Mouse (Mus musculus): Measurements from ENCODE around the gene Rfc4. TPM values are rescaled to one million over a fixed set of nuclear protein-coding genes. Genes with fewer than 3 reads are reported as not detected.
"Not testable (repeated sequence)": the region's sequence is repeated elsewhere in the genome, so short reads cannot be mapped to it uniquely, and the experiment has no call there.

Rfc4 gene
- polyA plus RNA-seq, 1 experiment: 2.1 TPM

DNA sequence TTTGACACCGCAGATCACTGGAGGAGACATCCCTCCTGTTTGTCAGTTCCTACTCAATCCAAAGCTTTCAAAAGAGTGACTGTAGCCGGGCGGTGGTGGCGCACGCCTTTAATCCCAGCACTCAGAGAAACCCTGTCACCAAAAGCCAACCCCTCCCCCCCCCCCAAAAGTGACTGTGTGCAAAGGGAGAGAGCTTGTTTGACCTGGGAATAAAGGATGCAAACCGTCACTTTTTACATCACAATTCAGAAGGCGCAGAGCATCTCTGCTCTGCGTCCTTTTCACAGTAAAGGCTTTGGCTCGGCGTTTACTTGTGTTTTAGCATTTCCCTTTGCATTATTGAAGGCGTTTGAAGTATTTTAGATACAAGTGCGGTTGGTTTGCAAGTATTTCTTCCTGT, 27.9 kb downstream of the Rfc4 start:
- no peaks in the 10 kb centered on the region for H3K27me3 ChIP-seq (ENCODE audit: control insufficient read depth, insufficient read depth, low read length)
- no peak overlapping the region for H3K4me3 ChIP-seq (replicated peaks; ENCODE audit: insufficient read depth, low read depth, low read length)
- TF ChIP-seq POLR2A (IDR thresholded peaks at IDR 0.05; ENCODE audit: borderline replicate concordance, insufficient read depth, low read length) (no peak), CTCF (IDR thresholded peaks at IDR 0.05; ENCODE audit: borderline replicate concordance, insufficient read depth, low read depth, low read length) (no peak)
- DNase-seq: no peak
- H3K27ac ChIP-seq (ENCODE audit: insufficient read depth, low read length): no peak overlapping the region
- WGBS: 26% methylated on average over 12 of the region's 12 CpGs
- no peaks in the 10 kb centered on the region for H3K4me1 ChIP-seq (ENCODE audit: control insufficient read depth, insufficient read depth, low read length)

DNA sequence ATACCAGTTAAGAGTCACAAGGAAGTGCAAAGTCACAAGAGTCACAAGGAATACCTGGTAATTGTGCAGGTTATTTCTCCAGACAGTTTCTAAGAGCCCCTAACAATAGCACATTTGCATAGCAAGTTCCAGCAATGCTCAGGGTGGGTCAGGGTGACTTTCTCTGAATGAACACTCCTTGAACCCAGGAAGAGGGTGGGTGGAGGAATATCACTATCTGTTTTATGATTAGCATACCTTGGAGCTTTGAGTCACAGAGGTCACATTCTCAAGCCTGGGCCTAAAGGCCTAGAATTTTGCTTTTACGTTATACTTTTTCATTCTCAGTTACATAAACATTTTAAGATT, 29.5 kb downstream of the Rfc4 start:
- not testable (repeated sequence) for H3K27ac ChIP-seq (ENCODE audit: insufficient read depth, low read length); H3K4me3 ChIP-seq (replicated peaks; ENCODE audit: insufficient read depth, low read depth, low read length); H3K4me1 ChIP-seq (ENCODE audit: control insufficient read depth, insufficient read depth, low read length); H3K27me3 ChIP-seq (ENCODE audit: control insufficient read depth, insufficient read depth, low read length); DNase-seq
- 100% methylated on average over 1 of the region's 1 CpGs for WGBS

DNA sequence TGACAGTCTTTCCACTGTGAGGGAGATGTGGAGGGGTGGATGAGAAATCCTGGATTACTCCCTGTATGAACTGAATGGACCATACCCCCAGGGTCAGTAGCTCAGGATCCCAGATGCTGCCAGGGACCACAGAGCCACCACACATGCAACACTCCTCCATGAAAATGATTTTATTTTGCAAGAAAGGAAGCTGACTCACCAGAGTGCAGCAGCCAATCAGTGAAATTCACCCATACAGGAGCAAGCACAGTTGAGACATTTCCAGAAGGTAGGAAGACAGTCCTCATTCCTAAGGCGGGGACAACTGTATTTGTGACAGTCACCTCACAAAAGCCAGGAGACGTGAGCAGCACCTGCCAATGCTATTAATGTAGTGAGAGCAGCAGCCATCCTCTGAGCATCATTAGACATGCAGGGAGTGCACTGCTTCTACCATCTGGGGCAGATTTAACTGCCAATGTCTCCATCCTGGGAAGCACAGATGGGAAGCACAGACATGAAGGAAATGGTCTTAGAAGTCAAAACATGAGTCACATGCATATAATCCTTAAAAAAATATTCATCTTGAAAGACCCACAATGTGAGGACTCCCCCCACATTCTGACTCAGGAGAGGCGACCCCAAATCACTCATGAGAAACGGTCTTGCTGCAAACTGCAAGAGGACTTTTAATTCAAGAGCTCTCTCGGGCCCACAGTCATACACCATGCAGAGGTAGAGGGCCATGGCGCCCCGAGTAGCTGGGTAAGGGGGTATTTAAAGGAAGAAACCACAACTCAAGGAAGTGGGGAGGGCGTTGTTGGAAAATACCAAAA, 30.0 kb downstream of the Rfc4 start:
- H3K27ac ChIP-seq (ENCODE audit: insufficient read depth, low read length); H3K4me3 ChIP-seq (replicated peaks; ENCODE audit: insufficient read depth, low read depth, low read length); H3K4me1 ChIP-seq (ENCODE audit: control insufficient read depth, insufficient read depth, low read length); H3K27me3 ChIP-seq (ENCODE audit: control insufficient read depth, insufficient read depth, low read length): not testable (repeated sequence)
- DNase-seq: peak in 1 of 2 experiments; percentile 50
- 56% methylated on average over 8 of the region's 8 CpGs for WGBS

DNA sequence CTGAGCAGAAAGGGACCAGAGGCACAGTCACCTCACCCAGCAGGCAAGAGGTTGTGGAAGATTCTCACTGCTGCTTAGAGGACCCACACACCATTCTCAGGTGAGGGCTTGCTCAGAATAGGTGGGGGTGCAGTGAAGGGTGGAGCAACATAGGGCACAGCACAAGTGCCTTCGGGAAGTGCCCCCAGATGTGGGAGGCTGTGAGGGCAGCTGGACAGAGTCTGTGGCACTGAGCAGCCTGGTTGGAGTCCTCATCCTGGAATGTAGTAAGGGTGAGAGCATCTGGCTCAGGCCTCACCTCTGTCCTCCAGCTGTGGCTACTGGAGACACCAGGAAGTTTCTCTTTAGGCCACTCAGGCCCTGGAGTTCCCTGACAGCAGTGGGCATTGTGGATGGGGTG, 30.7 kb downstream of the Rfc4 start:
- not testable (repeated sequence) for H3K4me3 ChIP-seq (replicated peaks; ENCODE audit: insufficient read depth, low read depth, low read length); H3K27ac ChIP-seq (ENCODE audit: insufficient read depth, low read length); H3K27me3 ChIP-seq (ENCODE audit: control insufficient read depth, insufficient read depth, low read length); H3K4me1 ChIP-seq (ENCODE audit: control insufficient read depth, insufficient read depth, low read length); DNase-seq
- WGBS: 75% methylated on average over 1 of the region's 1 CpGs

DNA sequence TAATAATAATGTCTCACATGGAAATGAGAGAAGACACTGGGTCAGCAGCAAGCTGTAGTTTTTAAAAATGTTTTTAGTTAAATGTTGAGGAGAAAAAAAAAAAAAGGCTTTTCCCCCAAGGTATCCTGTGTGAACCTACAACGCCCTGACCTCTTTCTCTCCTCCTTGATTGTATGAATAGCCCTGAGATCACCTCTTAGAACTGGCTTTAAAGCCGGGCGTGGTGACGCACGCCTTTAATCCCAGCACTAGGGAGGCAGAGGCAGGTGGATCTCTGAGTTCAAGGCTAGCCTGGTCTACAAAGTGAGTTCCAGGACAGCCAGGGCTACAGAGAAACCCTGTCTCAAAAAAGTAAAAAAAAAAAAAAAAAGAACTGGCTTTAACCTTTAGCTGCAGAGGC, 32.0 kb downstream of the Rfc4 start:
- H3K4me1 ChIP-seq (ENCODE audit: control insufficient read depth, insufficient read depth, low read length); DNase-seq; H3K27me3 ChIP-seq (ENCODE audit: control insufficient read depth, insufficient read depth, low read length); H3K4me3 ChIP-seq (replicated peaks; ENCODE audit: insufficient read depth, low read depth, low read length); H3K27ac ChIP-seq (ENCODE audit: insufficient read depth, low read length): not testable (repeated sequence)
- WGBS: 94% methylated on average over 5 of the region's 5 CpGs

DNA sequence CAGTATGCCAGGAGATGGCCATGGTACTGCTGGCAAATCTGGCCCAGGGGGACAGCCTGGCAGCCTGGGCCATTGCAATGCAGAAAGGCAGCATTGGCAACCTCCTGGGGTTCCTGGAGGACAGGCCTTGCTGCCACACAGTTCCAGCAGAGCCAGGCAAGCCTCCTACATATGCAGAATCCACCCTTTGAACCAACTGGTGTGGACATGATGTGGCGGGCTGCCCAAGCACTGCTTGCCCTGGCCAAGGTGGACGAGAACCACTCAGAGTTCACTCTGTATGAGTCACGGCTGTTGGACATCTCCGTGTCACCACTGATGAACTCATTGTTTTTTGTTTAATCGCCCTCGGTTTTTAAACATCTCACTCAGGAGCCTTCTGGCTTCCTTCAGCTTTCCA, 33.4 kb downstream of the Rfc4 start:
- DNase-seq: peak in 1 of 2 experiments; percentile 45
- no peaks in the 10 kb centered on the region for H3K27me3 ChIP-seq (ENCODE audit: control insufficient read depth, insufficient read depth, low read length)
- no peak for TF ChIP-seq CTCF (IDR thresholded peaks at IDR 0.05; ENCODE audit: borderline replicate concordance, insufficient read depth, low read depth, low read length)
- TF ChIP-seq POLR2A (IDR thresholded peaks at IDR 0.05; ENCODE audit: borderline replicate concordance, insufficient read depth, low read length): no peak
- 53% methylated on average over 6 of the region's 6 CpGs for WGBS
- peaks cover 8% of the 10 kb centered on the region for H3K4me1 ChIP-seq (ENCODE audit: control insufficient read depth, insufficient read depth, low read length)
- no peak overlapping the region for H3K27ac ChIP-seq (ENCODE audit: insufficient read depth, low read length)
- H3K4me3 ChIP-seq (replicated peaks; ENCODE audit: insufficient read depth, low read depth, low read length): no peak overlapping the region

DNA sequence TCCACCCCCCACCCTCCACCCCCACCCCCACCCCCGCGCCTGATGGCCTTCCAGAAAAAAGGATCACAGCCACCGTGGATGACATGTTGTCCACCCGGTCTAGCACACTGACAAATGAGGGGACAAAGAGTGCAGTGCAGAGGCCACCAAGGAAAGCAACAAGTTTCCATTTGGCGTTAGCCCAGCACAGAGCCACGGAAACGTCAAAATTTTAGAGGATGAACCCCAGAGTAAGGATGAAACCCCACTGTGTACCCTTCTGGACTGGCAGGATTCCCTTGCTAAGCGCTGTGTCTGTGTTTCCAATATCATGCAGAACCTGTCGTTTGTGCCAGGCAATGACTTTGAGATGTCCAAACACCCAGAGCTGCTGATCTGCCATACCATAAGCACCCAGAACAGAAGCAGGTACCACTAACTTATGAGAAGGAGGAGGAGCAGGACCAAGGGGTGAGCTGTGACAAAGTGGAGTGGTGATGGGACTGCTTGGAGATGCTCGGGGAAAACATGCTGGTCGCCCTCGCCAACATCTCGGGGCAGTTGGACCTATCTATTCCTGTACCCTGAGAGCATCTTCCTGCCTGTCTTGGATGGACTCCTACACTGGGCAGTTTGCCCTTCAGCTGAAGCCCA, 34.1 kb downstream of the Rfc4 start:
- WGBS: 28% methylated on average over 13 of the region's 13 CpGs

DNA sequence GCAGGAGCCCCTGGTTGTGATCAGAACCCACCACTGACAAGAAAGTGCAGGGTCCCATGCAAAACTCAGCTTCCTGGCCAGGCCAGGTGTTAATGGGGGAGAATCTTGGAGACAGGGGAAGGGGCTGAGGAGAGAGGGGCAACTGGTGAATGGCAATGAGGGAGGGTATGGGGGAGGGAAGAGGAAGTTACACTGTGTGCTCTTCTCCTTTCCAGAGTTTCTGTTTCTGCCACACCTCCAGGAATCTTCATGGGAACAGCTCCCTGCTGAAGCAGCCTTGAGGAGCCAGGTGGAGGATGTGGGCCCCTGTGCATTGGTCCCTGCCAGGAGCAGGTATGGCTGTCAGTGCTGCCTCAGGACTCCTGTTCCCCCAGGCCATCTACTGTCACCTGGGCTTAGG, 36.2 kb downstream of the Rfc4 start:
- not testable (repeated sequence) for H3K4me1 ChIP-seq (ENCODE audit: control insufficient read depth, insufficient read depth, low read length); H3K27me3 ChIP-seq (ENCODE audit: control insufficient read depth, insufficient read depth, low read length); H3K27ac ChIP-seq (ENCODE audit: insufficient read depth, low read length); DNase-seq; H3K4me3 ChIP-seq (replicated peaks; ENCODE audit: insufficient read depth, low read depth, low read length)

More for the DNA sequence above, 34.1 kb downstream of the Rfc4 start:
- Histone ChIP-seq H3K27ac (ENCODE audit: insufficient read depth, low read length) (no peak overlapping the region), H3K4me3 (replicated peaks; ENCODE audit: insufficient read depth, low read depth, low read length) (no peak overlapping the region), H3K27me3 (ENCODE audit: control insufficient read depth, insufficient read depth, low read length) (no peaks in the 10 kb centered on the region), H3K4me1 (ENCODE audit: control insufficient read depth, insufficient read depth, low read length) (peaks cover 8% of the 10 kb centered on the region)
- peak; percentile 27 to 47 for DNase-seq
- no peak for TF ChIP-seq POLR2A (IDR thresholded peaks at IDR 0.05; ENCODE audit: borderline replicate concordance, insufficient read depth, low read length)
- TF ChIP-seq CTCF (IDR thresholded peaks at IDR 0.05; ENCODE audit: borderline replicate concordance, insufficient read depth, low read depth, low read length): no peak

DNA sequence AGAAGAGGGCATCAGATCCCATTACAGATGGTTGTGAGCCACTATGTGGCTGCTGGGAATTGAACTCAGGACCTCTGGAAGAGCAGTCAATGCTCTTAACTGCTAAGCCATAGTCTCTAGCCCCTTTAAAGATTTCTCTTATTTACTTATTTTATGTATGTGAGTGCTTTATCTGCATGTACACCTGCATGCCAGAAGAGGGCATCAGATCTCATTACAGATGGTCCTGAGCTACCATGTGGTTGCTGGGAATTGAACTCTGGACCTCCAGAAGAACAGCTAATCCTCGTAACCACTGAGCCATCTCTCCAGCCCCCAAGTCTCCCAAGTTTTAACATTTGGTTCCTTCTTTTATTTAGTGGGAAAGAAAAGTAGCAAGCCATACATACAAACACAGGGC, 39.0 kb downstream of the Rfc4 start:
- not testable (repeated sequence) for H3K4me1 ChIP-seq (ENCODE audit: control insufficient read depth, insufficient read depth, low read length); H3K27ac ChIP-seq (ENCODE audit: insufficient read depth, low read length); H3K4me3 ChIP-seq (replicated peaks; ENCODE audit: insufficient read depth, low read depth, low read length); H3K27me3 ChIP-seq (ENCODE audit: control insufficient read depth, insufficient read depth, low read length); DNase-seq
- WGBS: 84% methylated on average over 1 of the region's 1 CpGs

DNA sequence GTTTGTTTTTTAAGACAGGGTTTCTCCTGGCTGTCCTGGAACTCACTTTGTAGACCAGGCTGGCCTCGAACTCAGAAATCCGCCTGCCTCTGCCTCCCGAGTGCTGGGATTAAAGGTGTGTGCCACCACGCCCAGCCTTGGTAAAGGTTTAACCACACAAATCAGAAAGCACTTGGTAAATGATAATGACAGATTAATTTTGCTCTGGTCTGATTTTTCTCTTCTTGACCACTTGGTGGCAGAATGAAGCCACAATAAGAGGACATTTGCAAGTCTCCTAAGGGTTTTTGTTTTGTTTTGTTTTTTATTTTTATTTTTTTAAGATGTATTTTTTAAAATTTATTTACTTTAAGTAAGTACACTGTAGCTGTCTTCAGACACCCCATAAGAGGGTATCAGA, 39.8 kb downstream of the Rfc4 start:
- not testable (repeated sequence) for H3K4me3 ChIP-seq (replicated peaks; ENCODE audit: insufficient read depth, low read depth, low read length); H3K27ac ChIP-seq (ENCODE audit: insufficient read depth, low read length); H3K27me3 ChIP-seq (ENCODE audit: control insufficient read depth, insufficient read depth, low read length); DNase-seq; H3K4me1 ChIP-seq (ENCODE audit: control insufficient read depth, insufficient read depth, low read length)
- 34% methylated on average over 4 of the region's 4 CpGs for WGBS

DNA sequence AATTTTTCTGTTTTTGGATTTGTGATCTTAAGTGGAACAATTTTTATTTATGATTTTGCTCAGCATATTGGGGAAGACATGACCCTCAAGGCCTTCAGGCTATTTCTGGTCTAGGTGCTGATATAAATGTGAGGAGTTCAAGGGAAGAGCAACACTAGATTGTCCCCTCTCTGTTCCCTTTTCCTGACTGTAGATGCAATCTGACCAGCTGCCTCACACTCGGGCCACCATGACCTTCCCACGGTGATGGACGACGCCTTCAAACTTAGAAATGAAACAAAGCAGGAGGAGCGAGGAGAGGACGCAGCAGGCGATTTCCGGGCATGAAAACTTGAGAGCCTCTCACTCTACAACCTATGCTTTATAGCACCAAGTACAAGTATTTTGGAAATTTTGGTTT, 40.4 kb downstream of the Rfc4 start:
- not testable (repeated sequence) for H3K4me3 ChIP-seq (replicated peaks; ENCODE audit: insufficient read depth, low read depth, low read length); DNase-seq; H3K27ac ChIP-seq (ENCODE audit: insufficient read depth, low read length); H3K4me1 ChIP-seq (ENCODE audit: control insufficient read depth, insufficient read depth, low read length); H3K27me3 ChIP-seq (ENCODE audit: control insufficient read depth, insufficient read depth, low read length)
- 76% methylated on average over 8 of the region's 8 CpGs for WGBS

DNA sequence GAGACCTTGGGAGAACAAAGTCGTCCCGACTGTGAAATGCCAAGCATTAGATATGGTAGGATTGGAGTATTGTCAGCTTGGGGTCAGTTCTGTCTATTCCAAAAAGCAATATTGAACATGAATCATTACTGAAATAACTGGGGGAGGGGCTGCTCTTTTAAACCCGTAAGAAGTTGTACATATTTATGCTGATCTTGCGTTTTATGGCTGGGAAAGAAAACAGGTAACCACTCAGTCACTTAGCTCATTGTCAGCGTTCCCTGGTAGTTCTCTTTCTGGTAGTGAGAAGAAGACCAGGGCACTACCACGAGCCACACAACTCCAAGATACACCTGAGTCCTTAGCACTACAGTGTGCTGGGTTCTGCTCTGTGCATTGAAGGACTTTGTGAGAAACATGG, 50.0 kb downstream of the Rfc4 start:
- not testable (repeated sequence) for DNase-seq; H3K4me3 ChIP-seq (replicated peaks; ENCODE audit: insufficient read depth, low read depth, low read length); H3K4me1 ChIP-seq (ENCODE audit: control insufficient read depth, insufficient read depth, low read length); H3K27ac ChIP-seq (ENCODE audit: insufficient read depth, low read length); H3K27me3 ChIP-seq (ENCODE audit: control insufficient read depth, insufficient read depth, low read length)
- WGBS: 71% methylated on average over 6 of the region's 6 CpGs
